Mouse (Mus musculus) lung, embryonic 15.5 days (tissue): ENCODE results near the gene Zfp768. TPM values are rescaled to one million over a fixed set of nuclear protein-coding genes. Genes with fewer than 3 reads are reported as not detected.

Experiments
- polyA plus RNA-seq: library from polyadenylated mRNA; unstranded; fragments of >200 nt; fragmentation: Nextera tagmentation; extraction: Ambion mirVana; gene quantifications from 2 replicates; pipeline ENCODE4 v1.2.1, GENCODE M21; 2015

Gene Zfp768
- polyA plus RNA-seq, 1 experiment from 2014 or later, result 16.8 TPM

Other genes starting within 250 kb of the Zfp768 start
- 0.64 and 1.0 TPM in 2 replicates for gene Qprt, start 223.4 kb downstream of the Zfp768 start, polyA plus RNA-seq
- gene Spn, start 207.8 kb downstream of the Zfp768 start, polyA plus RNA-seq, result 0.24 and 0.47 TPM in 2 replicates
- gene Cd2bp2, start 149.5 kb downstream of the Zfp768 start, polyA plus RNA-seq, result 61.7 and 63.6 TPM in 2 replicates
- 27.0 and 29.8 TPM in 2 replicates for gene Tbc1d10b, start 137.1 kb downstream of the Zfp768 start, polyA plus RNA-seq
- 14.0 and 21.2 TPM in 2 replicates for gene Mylpf, start 136.7 kb downstream of the Zfp768 start, polyA plus RNA-seq
- 36.8 and 37.4 TPM in 2 replicates for gene Zfp553, start 112.5 kb downstream of the Zfp768 start, polyA plus RNA-seq
- gene Sept1, start 112.5 kb downstream of the Zfp768 start, polyA plus RNA-seq, result 21.7 and 28.9 TPM in 2 replicates
- 61.9 and 63.0 TPM in 2 replicates for gene Zfp771, start 101.3 kb downstream of the Zfp768 start, polyA plus RNA-seq
- gene Dctpp1, start 84.9 kb downstream of the Zfp768 start, polyA plus RNA-seq, result 161 and 190 TPM in 2 replicates
- gene Sephs2, start 71.5 kb downstream of the Zfp768 start, polyA plus RNA-seq, result 66.9 and 69.3 TPM in 2 replicates
- 1.4 and 2.3 TPM in 2 replicates for gene Itgal, start 49.3 kb downstream of the Zfp768 start, polyA plus RNA-seq
- gene Zfp747, start 30.5 kb upstream of the Zfp768 start, polyA plus RNA-seq, result 9.5 TPM in 2 replicates
- 7.3 and 7.9 TPM in 2 replicates for gene 9130019O22Rik, start 41.6 kb upstream of the Zfp768 start, polyA plus RNA-seq
- gene E430018J23Rik, start 48.0 kb upstream of the Zfp768 start, polyA plus RNA-seq, result 6.7 and 7.0 TPM in 2 replicates
- 9.0 and 10.0 TPM in 2 replicates for gene Zfp764, start 61.2 kb upstream of the Zfp768 start, polyA plus RNA-seq
- gene Zfp688, start 76.5 kb upstream of the Zfp768 start, polyA plus RNA-seq, result 23.0 and 24.0 TPM in 2 replicates
- gene Zfp689, start 103.6 kb upstream of the Zfp768 start, polyA plus RNA-seq, result 6.4 and 6.5 TPM in 2 replicates
- 37.1 and 40.4 TPM in 2 replicates for gene Prr14, start 114.0 kb upstream of the Zfp768 start, polyA plus RNA-seq
- 12.2 and 13.3 TPM in 2 replicates for gene Fbrs, start 133.6 kb upstream of the Zfp768 start, polyA plus RNA-seq
- gene Srcap, start 166.4 kb upstream of the Zfp768 start, polyA plus RNA-seq, result 51.2 and 63.7 TPM in 2 replicates
- gene Gm42715, start 174.0 kb upstream of the Zfp768 start, polyA plus RNA-seq, result 13.8 and 15.4 TPM in 2 replicates
- 4.7 and 7.7 TPM in 2 replicates for gene Tmem265, start 215.8 kb upstream of the Zfp768 start, polyA plus RNA-seq
- 34.0 and 40.5 TPM in 2 replicates for gene Phkg2, start 227.8 kb upstream of the Zfp768 start, polyA plus RNA-seq
- 12.8 and 15.7 TPM in 2 replicates for gene Ccdc189, start 243.0 kb upstream of the Zfp768 start, polyA plus RNA-seq
- 46.9 and 49.0 TPM in 2 replicates for gene Rnf40, start 243.2 kb upstream of the Zfp768 start, polyA plus RNA-seq